26 mouse cellular contexts compared by ENCODE assay signal in genomic region chr1:60658383-60658782, GRCm38 (mm10). TPM values are rescaled to one million over a fixed set of nuclear protein-coding genes. Genes with fewer than 3 reads are reported as not detected.
A peak's percentile ranks its signal among the peaks of the same experiment; 100 is the strongest.
DNase-seq lines count a peak whose midpoint lies in the region; ATAC-seq and TF ChIP-seq lines count a peak whose summit lies in the region.
"Had no signal": no experiment of that assay in that cellular context is flagged by ENCODE, and none has a peak within 500 bp of the region (broad histone marks: within the 10 kb centered on the region; RNA-seq: fewer than 3 reads in every experiment).

No protein-coding gene starts in this region.

- H3K4me3 ChIP-seq in heart, embryonic 13.5 days, result no peak overlapping the region
- no peak overlapping the region for H3K4me3 ChIP-seq in intestine, postnatal 0 days (ENCODE audit: low read depth, low read length)
- no peak overlapping the region for H3K4me3 ChIP-seq in forebrain, embryonic 13.5 days
- H3K4me3 ChIP-seq: embryonic facial prominence, embryonic 15.5 days; limb, embryonic 10.5 days; liver, embryonic 12.5 days; megakaryocyte, embryonic 14.5 days; myocyte; neural tube, embryonic 13.5 days had no signal

- no peak overlapping the region for H3K4me2 ChIP-seq in heart, embryonic 13.5 days
- H3K4me2 ChIP-seq in intestine, postnatal 0 days (replicated peaks; ENCODE audit: low read depth), result no peak overlapping the region
- no peak overlapping the region for H3K4me2 ChIP-seq in forebrain, embryonic 13.5 days
- H3K4me2 ChIP-seq: embryonic facial prominence, embryonic 15.5 days; liver, embryonic 12.5 days; lung, embryonic 14.5 days; neural tube, embryonic 13.5 days had no signal

- no peak overlapping the region for H3K9ac ChIP-seq in heart, embryonic 13.5 days
- no peak overlapping the region for H3K9ac ChIP-seq in intestine, postnatal 0 days (ENCODE audit: low read depth, low read length)
- H3K9ac ChIP-seq in forebrain, embryonic 13.5 days, result no peak overlapping the region
- H3K9ac ChIP-seq: embryonic facial prominence, embryonic 15.5 days; liver, embryonic 12.5 days; lung, embryonic 14.5 days; neural tube, embryonic 13.5 days had no signal

- no peak for DNase-seq in heart, postnatal 4 days
- peak; percentile 36 for DNase-seq in 3134 (ENCODE audit: extremely low read depth, insufficient read length, low spot score)
- DNase-seq in layer of hippocampus, adult 11-12 months (ENCODE audit: low spot score), result no peak
- DNase-seq in left cerebral cortex, adult 8-10 months (ENCODE audit: low spot score in 2 of 2), result no peak
- DNase-seq: adrenal gland, adult 2 months; gastrocnemius, postnatal 25 days; heart, postnatal 10 days; kidney, adult 9 months; kidney, postnatal 36 days; lung, embryonic 14.5 days; lung, postnatal 36 days; midbrain, embryonic 14.5 days; thymus, adult 18-20 months; thymus, postnatal 36 days had no signal

- no peak for TF ChIP-seq CTCF in intestine, postnatal 0 days (IDR thresholded peaks at IDR 0.05; ENCODE audit: low read depth)

- H3K27me3 ChIP-seq in heart, embryonic 13.5 days (replicated peaks), result no peaks in the 10 kb centered on the region
- no peaks in the 10 kb centered on the region for H3K27me3 ChIP-seq in intestine, postnatal 0 days (replicated peaks; ENCODE audit: control insufficient read depth, insufficient read depth, low read length)
- no peaks in the 10 kb centered on the region for H3K27me3 ChIP-seq in forebrain, embryonic 13.5 days
- H3K27me3 ChIP-seq: embryonic facial prominence, embryonic 15.5 days; liver, embryonic 12.5 days; megakaryocyte, embryonic 14.5 days; neural tube, embryonic 13.5 days had no signal

- H3K36me3 ChIP-seq in heart, embryonic 13.5 days, result no peaks in the 10 kb centered on the region
- H3K36me3 ChIP-seq in intestine, postnatal 0 days (ENCODE audit: control insufficient read depth, insufficient read depth), result no peaks in the 10 kb centered on the region
- no peaks in the 10 kb centered on the region for H3K36me3 ChIP-seq in forebrain, embryonic 13.5 days (ENCODE audit: poor library complexity, severe bottlenecking)
- H3K36me3 ChIP-seq: embryonic facial prominence, embryonic 15.5 days; limb, embryonic 10.5 days; liver, embryonic 12.5 days; neural tube, embryonic 13.5 days had no signal

- H3K4me1 ChIP-seq in heart, embryonic 13.5 days, result peaks cover 66% of the 10 kb centered on the region
- peaks cover 6% of the 10 kb centered on the region; the same call in 1 of the 2 replicates for H3K4me1 ChIP-seq in intestine, postnatal 0 days (replicated peaks; ENCODE audit: control insufficient read depth, insufficient read depth, low read length)
- no peaks in the 10 kb centered on the region for H3K4me1 ChIP-seq in forebrain, embryonic 13.5 days
- H3K4me1 ChIP-seq: embryonic facial prominence, embryonic 15.5 days; limb, embryonic 10.5 days; neural tube, embryonic 13.5 days had no signal

- H3K27ac ChIP-seq in heart, embryonic 13.5 days (replicated peaks), result peak overlapping the region; percentile 8; the same call in 1 of the 2 replicates
- H3K27ac ChIP-seq in intestine, postnatal 0 days (ENCODE audit: low read depth, low read length), result peak overlapping the region; percentile 47
- no peak overlapping the region for H3K27ac ChIP-seq in forebrain, embryonic 13.5 days
- H3K27ac ChIP-seq: embryonic facial prominence, embryonic 15.5 days; limb, embryonic 10.5 days; neural tube, embryonic 13.5 days had no signal

- no peak for ATAC-seq in heart, embryonic 13.5 days (ENCODE audit: extremely low read depth, insufficient number of reproducible peaks, low FRiP score, low TSS enrichment)
- ATAC-seq in common myeloid progenitor, adult 5-6 weeks (replicated peaks; ENCODE audit: low read depth, poor library complexity, severe bottlenecking), result 0 out of 2 replicates have a peak, but pooled peaks have one; percentile 15
- ATAC-seq in intestine, postnatal 0 days, result peak; percentile 65
- ATAC-seq in forebrain, embryonic 13.5 days, result no peak
- ATAC-seq: forebrain, embryonic 16.5 days; liver, embryonic 12.5 days had no signal

- 0 out of 2 replicates have a peak, but pooled peaks cover 5% of the 10 kb centered on the region for H3K9me3 ChIP-seq in heart, embryonic 13.5 days
- H3K9me3 ChIP-seq in intestine, postnatal 0 days (ENCODE audit: control insufficient read depth), result no peaks in the 10 kb centered on the region
- H3K9me3 ChIP-seq in forebrain, embryonic 13.5 days (replicated peaks), result no peaks in the 10 kb centered on the region
- H3K9me3 ChIP-seq: embryonic facial prominence, embryonic 15.5 days; limb, embryonic 10.5 days; liver, embryonic 12.5 days; neural tube, embryonic 13.5 days had no signal

- WGBS in heart, embryonic 13.5 days, result 69% methylated on average over 4 of the region's 4 CpGs
- 42% methylated on average over 4 of the region's 4 CpGs for WGBS in intestine, postnatal 0 days
- WGBS in forebrain, embryonic 13.5 days, result 89% methylated on average over 4 of the region's 4 CpGs

RNA-seq across cellular contexts. Expression of gene Cd28, which starts 58.2 kb away (rescaled TPM):
- 0.25 and 0.31 TPM in 2 replicates for polyA plus RNA-seq in heart, embryonic 13.5 days (2015; fragmentation: Nextera tagmentation; extraction: Ambion mirVana)
- under 1 TPM; 0.63 to 0.71 TPM for total RNA-seq in heart, postnatal 4 days (2021)
- total RNA-seq in common myeloid progenitor, adult 5-6 weeks (2017), result 1.1 and 1.4 TPM in 2 replicates
- polyA plus RNA-seq in intestine, postnatal 0 days (2015; fragmentation: Nextera tagmentation; extraction: Ambion mirVana), result 0.13 and 0.14 TPM in 2 replicates
- under 1 TPM; 0.26 to 0.37 (median 0.33) TPM for total RNA-seq in left cerebral cortex, adult 8-10 months (2022)
- polyA plus RNA-seq in forebrain, embryonic 13.5 days (2015; fragmentation: Nextera tagmentation; extraction: Ambion mirVana), result 0.04 and 0.05 TPM in 2 replicates
- total RNA-seq: MEL had no signal

Comparison
In these comparisons a context has a peak if more than half of its experiments do, and no peak if none do; other contexts are left out.
1. ATAC-seq: peak in common myeloid progenitor, adult 5-6 weeks (single experiment) and intestine, postnatal 0 days (single experiment); none in heart, embryonic 13.5 days (single experiment) and forebrain, embryonic 13.5 days (single experiment).